Mouse (Mus musculus): Measurements from ENCODE around the gene Mttp.

DNA sequence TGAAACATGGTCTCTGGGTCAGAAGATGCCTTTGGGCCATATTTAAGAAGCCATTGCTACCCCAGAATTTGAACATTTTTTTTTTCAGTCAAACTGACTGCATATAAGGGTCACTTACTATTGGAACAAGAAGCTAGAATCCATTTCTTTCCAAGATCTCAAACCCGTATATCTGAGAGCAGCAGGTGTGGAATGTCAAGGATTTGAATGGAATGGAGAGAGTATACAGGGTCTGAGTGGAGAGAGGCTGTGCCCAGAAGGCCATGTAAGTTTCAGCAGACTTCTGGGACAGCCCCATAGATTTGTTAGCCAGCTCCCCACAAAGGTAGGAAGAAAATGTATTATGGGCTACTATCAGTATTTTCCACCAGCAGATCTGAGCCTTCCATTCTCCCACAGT, 66.1 kb downstream of the Mttp start:
- TF ChIP-seq CTCF (IDR thresholded peaks at IDR 0.05; ENCODE audit: borderline replicate concordance, insufficient read depth, low read length) (no peak), POLR2A (IDR thresholded peaks at IDR 0.05; ENCODE audit: low read depth, low read length) (no peak)

Measured in embryonic fibroblast, embryonic 13.5 days (primary cell).